Mouse (Mus musculus) layer of hippocampus, postnatal 25 days (tissue): ENCODE measurements at regions not wholly inside any gene's neighbourhood (a gene's known extent, or its start where the extent isn't known, plus 50 kb on each side); places are given as distances from the start of the nearest gene placed in this dataset.

Experiments
- DNase-seq, 2 experiments: peaks; one replicate each; pipeline ENCODE4 v3.0.0; 2022; ENCODE audit warnings: mixed read lengths in 2 of 2, low spot score in 1 of 2; ENCODE audit errors: extremely low spot score in 1 of 2

DNA sequence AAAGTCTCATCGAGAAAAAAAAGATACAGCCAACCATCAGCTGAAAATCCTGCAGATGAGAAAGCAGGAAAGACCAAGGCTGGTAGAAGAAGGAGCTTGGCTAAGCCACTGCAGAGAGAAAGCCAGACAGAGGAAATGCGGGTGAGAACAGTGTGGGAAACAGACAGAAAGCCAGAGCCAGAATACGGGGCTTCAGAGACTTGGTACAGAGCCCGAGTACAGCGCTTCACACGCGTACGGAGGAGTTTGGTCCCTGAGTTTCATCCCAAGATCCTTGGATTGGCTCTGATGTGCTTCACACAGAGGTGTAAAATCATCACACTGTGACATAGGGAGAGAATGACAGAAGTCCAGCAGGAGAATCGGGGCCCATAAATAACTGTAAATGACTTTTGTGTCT is 495.6 kb upstream of the Map3k7 start:
- no peak for DNase-seq

DNA sequence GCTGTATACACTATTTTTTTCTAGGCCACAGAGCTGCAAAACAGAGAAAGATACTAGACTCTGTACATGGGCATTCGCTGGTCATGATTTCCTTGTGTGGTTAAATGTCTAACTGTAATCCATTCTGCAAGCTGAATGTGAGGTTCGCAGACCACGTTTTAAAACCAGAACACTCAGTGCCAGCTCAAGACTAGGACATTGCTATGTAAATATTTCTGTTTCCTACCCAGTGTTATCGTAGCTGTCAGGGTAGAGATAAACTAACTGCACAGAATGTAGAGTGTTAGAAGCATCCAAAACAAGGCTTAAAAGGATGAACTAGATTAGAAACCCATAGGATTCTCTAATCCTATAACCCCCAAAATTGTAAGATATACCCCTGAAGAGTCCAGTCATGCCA is 494.1 kb upstream of the Map3k7 start:
- no peak for DNase-seq

GRCm38 (mm10) chr4:31492535-31492934 is 471.4 kb upstream of the Map3k7 start:
- DNase-seq: no peak

DNA sequence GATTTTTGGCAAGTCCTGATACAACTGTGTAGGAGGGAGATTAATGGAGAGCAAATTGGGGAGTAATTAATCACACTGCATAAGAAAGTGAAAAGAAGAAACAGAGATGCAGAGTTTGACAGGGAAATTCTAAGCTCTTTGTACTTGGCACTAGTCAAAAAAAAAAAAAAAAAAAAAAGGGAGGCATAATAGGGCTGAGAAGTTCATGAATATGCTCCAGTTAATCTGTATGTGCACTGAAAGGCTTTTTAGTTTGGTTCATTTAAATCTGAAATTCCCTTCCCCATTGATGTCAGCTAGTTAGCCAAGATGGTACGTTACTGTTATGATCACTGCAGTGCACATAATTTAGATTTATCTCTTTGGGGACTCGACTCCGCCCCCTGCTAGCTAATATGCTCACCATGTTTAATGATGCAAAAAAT is 470.8 kb upstream of the Map3k7 start:
- no peak for DNase-seq

DNA sequence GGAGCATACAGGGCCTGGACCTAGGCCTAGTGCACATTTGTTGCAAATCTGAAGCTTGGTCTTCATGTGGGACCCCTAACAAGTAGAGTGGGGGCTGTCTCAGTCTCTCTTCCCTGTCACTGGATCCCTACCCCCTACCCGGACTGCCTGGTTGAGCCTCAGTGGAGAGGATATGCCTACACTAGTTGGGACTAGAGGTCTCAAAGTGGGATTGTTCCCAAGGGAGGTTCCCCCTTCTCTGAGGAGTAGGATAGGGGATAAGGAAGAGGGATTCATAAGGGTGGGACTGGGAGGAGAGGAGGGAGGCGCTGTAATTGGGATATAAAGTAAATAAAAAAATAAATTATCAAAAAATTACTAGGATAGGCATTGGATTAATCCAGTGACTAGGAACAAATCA is 464.0 kb upstream of the Map3k7 start:
- no peak for DNase-seq

GRCm38 (mm10) chr4:31500432-31500831 is 463.5 kb upstream of the Map3k7 start:
- DNase-seq: no peak

- DNase-seq: no peak
Observed at GRCm38 (mm10) chr4:31525638-31526207, 438.2 kb upstream of the Map3k7 start.

DNA sequence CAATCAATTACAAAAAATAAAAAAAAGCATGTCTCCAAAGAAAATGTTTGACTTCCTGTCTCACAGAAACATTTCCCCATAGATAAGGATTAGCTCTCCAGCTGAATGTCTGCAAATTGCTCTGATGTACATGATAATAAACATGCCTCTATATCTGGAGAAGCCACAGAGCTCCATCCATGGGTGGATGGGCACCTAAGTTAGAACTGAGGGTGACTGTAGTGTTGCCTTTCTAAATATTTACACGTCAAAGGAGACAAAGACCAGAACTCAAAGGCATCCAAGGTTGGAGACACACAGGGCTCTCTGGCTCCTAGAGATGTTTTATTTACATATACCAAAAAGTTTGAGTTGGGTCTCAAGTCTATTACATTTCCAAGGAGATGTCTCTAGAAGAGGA is 427.1 kb upstream of the Map3k7 start:
- no peak for DNase-seq

DNA sequence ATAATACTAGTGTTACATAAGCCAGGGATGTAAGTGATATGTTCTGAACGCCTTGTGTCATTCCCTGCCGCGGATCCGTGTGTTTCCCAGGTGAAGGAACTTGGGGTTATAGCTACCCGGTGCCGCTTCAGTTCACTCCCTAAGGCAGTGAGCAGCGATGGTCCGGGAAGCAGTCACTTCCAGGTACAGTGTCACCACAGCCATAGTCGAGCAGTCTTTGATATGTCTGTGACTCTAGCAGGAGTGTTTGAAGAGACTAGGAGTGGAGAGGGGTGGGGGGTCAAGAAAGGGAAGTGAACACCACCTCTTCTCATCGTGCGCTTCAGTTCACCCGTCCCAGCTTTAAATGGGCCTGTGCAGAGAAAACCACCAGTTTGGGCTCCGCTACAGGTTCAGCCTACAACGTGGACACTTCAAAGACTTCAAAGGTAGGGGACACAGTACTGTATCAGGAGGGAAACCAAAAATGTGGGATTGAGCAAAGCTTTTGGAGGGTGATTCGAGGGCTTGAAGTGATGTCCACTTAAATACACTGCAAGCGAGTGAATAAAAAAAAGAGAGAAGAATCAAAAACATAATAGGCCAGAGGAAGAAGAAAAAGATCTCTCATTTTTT is 410.0 kb upstream of the Map3k7 start:
- no peak for DNase-seq

DNA sequence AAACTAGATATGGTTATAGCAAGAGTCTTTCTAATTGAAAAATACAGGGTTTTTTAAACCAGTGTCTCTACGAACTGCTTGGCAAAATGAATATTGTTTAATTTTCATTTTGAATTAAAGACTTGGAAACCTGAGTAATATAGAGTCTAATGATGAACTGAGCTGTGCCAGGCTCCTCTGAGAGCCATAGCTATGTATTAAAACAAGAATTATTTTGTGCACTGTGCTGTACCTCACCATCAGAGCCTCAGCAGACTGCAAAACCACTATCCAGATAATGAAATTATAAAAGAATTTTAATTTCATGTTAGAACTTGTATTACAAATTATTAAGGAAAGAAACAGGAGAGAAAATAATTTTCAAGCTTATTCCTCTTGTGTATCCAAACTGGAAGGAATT is 408.8 kb upstream of the Map3k7 start:
- no peak for DNase-seq

- no peak for DNase-seq
Observed at GRCm38 (mm10) chr4:31557261-31557660, 406.6 kb upstream of the Map3k7 start.

DNA sequence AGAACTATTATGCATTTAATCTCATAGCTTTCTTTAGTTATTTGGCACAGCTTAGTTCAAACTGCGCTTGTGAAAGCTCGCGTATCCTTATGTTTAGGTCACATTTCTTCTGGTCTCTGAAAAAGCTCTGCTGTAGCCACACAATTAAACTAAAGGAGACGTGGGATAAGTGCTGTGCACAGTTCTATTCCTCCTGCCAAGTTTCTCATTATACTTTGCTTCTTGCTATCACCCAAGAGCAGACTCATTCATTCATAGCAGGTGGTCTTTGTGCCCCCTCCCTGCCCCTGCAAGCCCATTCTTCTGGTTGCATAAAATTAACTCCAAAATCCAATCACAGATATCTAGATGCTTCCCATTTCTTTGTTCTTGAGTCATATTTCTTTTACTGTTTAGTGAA is 403.6 kb upstream of the Map3k7 start:
- no peak for DNase-seq

- DNase-seq: no peak
Observed at GRCm38 (mm10) chr4:31561183-31561582, 402.7 kb upstream of the Map3k7 start.

DNA sequence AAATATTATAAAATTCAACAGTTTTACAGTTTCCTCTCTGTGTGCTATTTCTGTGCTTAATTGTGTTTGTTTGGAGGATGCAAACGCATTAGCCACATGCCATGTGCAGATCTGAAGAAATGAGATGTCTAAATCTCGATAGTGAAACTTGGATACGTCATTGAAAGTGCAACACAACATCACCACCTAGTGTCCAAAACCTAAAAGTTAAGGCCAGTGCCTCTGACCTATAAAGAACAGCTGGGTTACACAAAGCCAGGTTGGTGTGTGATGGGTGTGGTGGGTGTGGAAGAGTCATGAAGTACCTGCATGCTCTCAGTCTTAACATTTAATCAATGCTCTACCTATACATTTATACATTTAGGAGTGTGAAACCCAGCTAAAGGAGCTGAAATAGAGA is 402.1 kb upstream of the Map3k7 start:
- no peak for DNase-seq

DNA sequence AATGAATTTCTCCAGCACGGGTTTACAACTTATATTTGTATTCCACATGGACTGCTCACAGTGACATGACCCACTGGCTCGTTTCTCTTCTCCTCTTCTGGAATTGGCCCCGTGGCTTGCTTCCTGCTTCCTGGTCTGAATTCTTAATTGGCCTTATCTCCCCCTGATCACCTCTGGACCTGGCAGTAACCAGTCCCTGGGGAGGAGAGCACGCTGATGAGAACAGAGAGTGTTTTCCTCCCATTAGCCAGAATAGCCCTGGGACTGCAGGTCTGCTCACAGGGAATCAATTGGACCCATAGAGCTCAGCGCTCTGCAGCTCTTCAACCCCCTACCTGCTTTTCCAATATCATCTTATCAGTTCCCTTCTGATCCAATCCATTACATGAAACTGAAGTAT is 397.7 kb upstream of the Map3k7 start:
- no peak for DNase-seq

GRCm38 (mm10) chr4:31566834-31567233 is 397.1 kb upstream of the Map3k7 start:
- no peak for DNase-seq

DNA sequence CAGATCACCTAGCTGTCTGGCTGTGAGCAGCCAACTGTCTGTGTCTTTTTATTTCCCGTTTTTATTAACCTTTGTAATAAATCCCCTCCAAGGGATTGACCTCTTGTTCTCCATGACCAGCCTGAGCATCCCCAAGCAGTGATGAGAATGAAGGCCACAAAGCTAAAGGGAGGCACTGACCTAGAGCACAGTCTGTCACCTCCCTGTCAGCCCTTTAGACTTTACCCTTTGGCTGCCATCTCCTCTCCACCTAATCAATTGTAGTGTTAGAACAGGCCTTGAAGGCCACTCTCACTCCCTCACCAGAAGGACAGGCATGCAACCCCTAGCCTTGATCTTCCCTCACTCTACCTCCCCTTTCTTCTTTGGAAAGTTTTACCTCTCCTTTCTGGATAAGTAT is 394.2 kb upstream of the Map3k7 start:
- no peak for DNase-seq

GRCm38 (mm10) chr4:31576982-31577579 is 386.8 kb upstream of the Map3k7 start:
- no peak for DNase-seq

DNA sequence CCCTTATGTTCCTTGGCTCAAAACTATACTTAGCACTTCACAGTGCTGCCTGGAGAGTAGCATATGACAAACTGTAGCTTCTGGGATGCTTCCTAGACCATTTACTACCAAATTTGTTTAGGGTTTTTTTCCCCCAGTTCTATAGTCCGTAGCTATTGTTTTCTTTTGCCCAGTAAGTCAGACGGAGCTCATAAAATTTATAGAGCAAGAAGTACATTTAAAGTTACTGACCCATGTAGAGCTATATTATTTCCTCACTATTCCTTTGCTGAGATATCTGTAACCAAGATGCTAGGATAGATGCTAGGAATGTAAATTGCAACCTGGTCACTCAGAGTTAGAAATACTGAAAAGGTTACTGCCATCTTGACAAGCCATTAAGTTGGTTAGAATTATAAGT is 380.4 kb upstream of the Map3k7 start:
- DNase-seq: no peak

DNA sequence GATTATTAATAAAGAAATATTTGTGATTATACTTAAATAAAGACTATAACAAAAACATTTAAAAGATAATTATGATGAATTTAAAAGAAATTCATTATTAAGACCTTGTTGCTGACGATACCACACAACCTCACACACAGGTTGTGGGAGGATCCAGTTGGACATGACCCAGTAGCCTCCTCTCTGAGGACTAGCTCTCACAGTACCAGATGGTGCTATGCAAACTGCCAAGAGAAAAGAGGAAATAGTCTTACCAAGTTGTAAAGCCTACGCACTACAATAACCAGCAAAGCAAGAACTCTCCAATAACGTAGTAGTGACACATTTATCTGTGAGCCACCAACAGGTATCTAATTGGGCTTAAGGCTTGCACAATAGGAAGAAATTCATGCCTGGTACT is 379.7 kb upstream of the Map3k7 start:
- no peak for DNase-seq

GRCm38 (mm10) chr4:31594089-31594488 is 369.8 kb upstream of the Map3k7 start:
- no peak for DNase-seq

DNA sequence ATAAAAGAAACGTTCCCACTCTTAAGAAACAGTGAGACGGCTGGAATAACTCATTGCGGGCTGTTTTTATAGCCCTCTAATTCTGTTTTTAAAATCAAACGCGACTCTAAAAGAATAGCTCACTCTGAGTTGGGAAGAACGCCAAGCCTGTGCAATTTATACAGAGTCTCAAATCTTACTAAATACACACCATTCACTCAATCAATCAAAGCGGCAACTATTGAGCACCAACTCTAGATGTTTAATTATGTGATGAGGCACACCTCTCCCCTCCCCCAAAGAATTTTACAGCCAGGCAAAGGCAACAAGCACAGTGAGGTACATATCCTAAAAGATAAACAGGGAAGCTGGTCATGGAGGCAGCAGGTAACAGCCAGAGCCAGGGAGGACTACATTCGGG is 362.4 kb upstream of the Map3k7 start:
- no peak for DNase-seq
